Mouse (Mus musculus): Measurements from ENCODE around the gene Cox10.

DNA sequence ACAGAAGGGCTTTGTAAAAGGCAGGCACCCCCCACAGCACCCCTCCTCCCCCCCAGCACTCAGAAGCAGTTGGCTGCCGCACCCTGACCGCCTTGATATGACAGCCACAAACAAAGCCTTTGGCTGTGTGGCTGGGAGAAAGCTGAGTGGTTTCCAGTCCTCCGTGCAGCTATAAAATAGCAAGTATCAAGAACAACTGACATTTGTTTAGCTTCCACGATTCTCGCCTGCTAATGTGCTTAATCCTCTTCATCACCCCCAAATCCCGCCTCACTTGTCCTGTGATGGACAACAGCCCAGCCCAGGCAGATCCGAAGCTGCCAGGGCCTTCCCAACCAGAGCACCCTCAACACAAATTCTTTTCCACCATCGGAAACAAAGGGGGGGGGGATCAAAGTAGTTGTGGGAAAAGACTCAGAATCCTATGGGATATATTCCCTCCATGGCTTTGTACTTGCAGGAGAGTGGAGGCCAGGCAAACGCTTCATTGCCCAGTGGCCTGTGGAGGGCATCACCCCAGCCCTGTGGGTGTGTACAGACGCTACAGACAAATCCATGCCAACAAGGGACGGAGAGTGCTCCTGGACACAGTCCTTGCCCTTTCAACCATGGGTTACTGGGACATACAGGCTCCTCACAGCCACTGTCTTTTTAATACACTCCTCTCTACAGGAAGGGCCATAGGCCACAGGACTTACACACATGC lies 109.9 kb downstream of the Cox10 start:
- TF ChIP-seq TAL1 (IDR thresholded peaks at IDR 0.05; ENCODE audit: low read length) (no peak), GATA1 (IDR thresholded peaks at IDR 0.05; ENCODE audit: low read length) (no peak)
